Mouse (Mus musculus) embryonic fibroblast, embryonic 13.5 days (primary cell): Measurements from ENCODE around the gene Igll1.

ENCODE experiments used
- CTCF ChIP-seq: IDR thresholded peaks from 2 replicates; pipeline ENCODE4 v1.5.1; 2011; ENCODE audit warnings: mild to moderate bottlenecking, control low read depth, low read length, moderate library complexity, borderline replicate concordance; ENCODE audit not compliant: insufficient read depth
- POLR2A ChIP-seq: IDR thresholded peaks from 2 replicates; pipeline ENCODE4 v1.6.1; 2011; ENCODE audit warnings: low read depth, mild to moderate bottlenecking, control low read depth, low read length, moderate library complexity

DNA sequence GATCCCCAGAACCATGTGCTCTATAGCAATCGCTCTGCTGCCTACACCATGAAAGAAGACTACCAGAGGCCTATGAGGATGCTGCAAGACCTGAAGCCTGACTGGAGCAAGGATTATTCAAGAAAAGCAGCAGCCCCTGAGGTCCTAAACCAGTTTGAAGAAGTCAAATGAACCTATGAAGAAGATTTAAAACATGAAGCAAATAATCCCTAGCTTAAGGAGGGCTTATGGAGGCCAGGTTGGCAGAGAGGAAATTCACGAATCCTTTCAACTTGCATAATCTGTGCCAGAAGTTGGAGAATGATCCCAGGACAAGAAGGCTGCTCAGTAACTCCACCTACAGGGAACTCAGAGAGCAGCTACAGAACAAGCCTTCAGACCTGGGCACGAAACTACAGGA lies 11.4 kb downstream of the Igll1 start:
- TF ChIP-seq CTCF (no peak), POLR2A (no peak)
